Mouse (Mus musculus) B cell, adult 2 months (primary cell): Measurements from ENCODE around the gene Akap7.
A peak's percentile ranks its signal among the peaks of the same experiment; 100 is the strongest.

Experiments used
- DNase-seq, 2 experiments: peaks; one replicate each; pipeline ENCODE4 v3.0.0; 2022

Akap7 gene

GRCm38 (mm10) chr10:25296657-25297369 is 10.9 kb downstream of the Akap7 start:
- peak; percentile 79 to 84 for DNase-seq

GRCm38 (mm10) chr10:25296286-25296656 is 11.4 kb downstream of the Akap7 start:
- DNase-seq = peak in 1 of 2 experiments; percentile 16

- DNase-seq = no peak
Measured at GRCm38 (mm10) chr10:25295836-25296235, 11.8 kb downstream of the Akap7 start.

- DNase-seq = peak in 1 of 2 experiments; percentile 17
Measured at GRCm38 (mm10) chr10:25294999-25295398, 12.7 kb downstream of the Akap7 start.

- DNase-seq = no peak
Measured at GRCm38 (mm10) chr10:25293796-25294195, 13.9 kb downstream of the Akap7 start.

GRCm38 (mm10) chr10:25291053-25291452 is 16.6 kb downstream of the Akap7 start:
- no peak for DNase-seq

GRCm38 (mm10) chr10:25285100-25285811 is 22.4 kb downstream of the Akap7 start:
- no peak for DNase-seq

GRCm38 (mm10) chr10:25284427-25285099 is 23.1 kb downstream of the Akap7 start:
- no peak for DNase-seq

- no peak for DNase-seq
Measured at GRCm38 (mm10) chr10:25283397-25283796, 24.3 kb downstream of the Akap7 start.

GRCm38 (mm10) chr10:25280141-25280540 is 27.5 kb downstream of the Akap7 start:
- DNase-seq = no peak

GRCm38 (mm10) chr10:25279406-25279805 is 28.3 kb downstream of the Akap7 start:
- peak in 1 of 2 experiments; percentile 17 for DNase-seq

GRCm38 (mm10) chr10:25275492-25275891 is 32.2 kb downstream of the Akap7 start:
- DNase-seq = no peak

GRCm38 (mm10) chr10:25274621-25275330 is 32.9 kb downstream of the Akap7 start:
- peak in 1 of 2 experiments; percentile 14 for DNase-seq

GRCm38 (mm10) chr10:25273731-25274130 is 33.9 kb downstream of the Akap7 start:
- DNase-seq = no peak

- no peak for DNase-seq
Measured at GRCm38 (mm10) chr10:25271756-25272155, 35.9 kb downstream of the Akap7 start.

- DNase-seq = no peak
Measured at GRCm38 (mm10) chr10:25271207-25271606, 36.5 kb downstream of the Akap7 start.

GRCm38 (mm10) chr10:25268476-25269351 is 39.0 kb downstream of the Akap7 start:
- DNase-seq = peak; percentile 57 to 61

- DNase-seq = no peak
Measured at GRCm38 (mm10) chr10:25261176-25261575, 46.5 kb downstream of the Akap7 start.

- DNase-seq = no peak
Measured at GRCm38 (mm10) chr10:25260724-25261123, 46.9 kb downstream of the Akap7 start.

- DNase-seq = no peak
Measured at GRCm38 (mm10) chr10:25258171-25258570, 49.5 kb downstream of the Akap7 start.

- DNase-seq = no peak
Measured at GRCm38 (mm10) chr10:25257466-25257865, 50.2 kb downstream of the Akap7 start.

GRCm38 (mm10) chr10:25253474-25253873 is 54.2 kb downstream of the Akap7 start:
- DNase-seq = no peak
